Mouse (Mus musculus): ENCODE measurements at regions not wholly inside any gene's neighbourhood (a gene's known extent, or its start where the extent isn't known, plus 50 kb on each side); places are given as distances from the start of the nearest gene placed in this dataset.

GRCm38 (mm10) chr5:126148908-126149307, 617.3 kb downstream of the Tmem132b start:
- in situ Hi-C loops (cut with MboI, MseI): no loop called here

GRCm38 (mm10) chr5:126155216-126155880, 623.8 kb downstream of the Tmem132b start:
- in situ Hi-C loops (cut with MboI, MseI): no loop called here

DNA sequence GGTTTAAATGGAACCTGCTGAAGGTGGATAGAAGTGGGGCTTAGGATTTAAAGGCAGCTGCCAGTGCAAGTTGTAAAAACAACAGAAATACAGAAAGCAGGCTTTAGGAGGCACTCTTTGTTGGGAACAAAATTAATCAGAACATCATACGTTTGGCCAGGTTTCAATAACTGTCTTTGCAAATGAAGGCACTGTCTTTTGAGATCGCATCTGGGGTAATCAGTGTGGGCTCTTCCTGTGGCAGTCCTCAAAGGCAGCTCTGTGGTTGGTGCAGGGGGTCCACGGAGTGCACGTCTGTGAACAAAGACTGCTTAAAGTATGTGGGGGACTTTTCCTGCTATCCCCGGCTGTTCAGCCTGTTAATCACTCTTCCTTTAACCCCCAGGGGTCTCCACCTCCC, 654.5 kb downstream of the Tmem132b start:
- in situ Hi-C loops (cut with MboI, MseI): no loop called here

DNA sequence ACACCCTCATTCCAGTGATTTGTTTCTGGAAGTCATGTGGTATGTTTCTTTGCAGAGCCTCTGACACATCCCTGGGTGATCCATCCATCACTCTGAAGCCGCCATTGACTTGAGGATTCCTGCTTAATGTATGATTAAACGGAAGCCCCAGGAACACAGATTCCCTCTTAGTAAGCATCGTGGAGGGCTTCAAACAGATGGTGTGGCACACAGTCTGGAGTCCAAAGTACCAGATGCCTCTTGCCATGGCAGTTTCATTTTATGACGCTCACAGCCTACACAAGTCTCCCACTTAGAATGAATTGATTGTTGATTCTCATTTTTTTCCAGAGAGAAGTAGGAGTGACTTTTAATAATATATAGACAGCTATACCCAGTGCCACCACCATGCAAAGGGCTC, 668.3 kb downstream of the Tmem132b start:
- in situ Hi-C loops (cut with MboI, MseI): no loop called here

- in situ Hi-C loops (cut with MboI, MseI): no loop called here
Measured at GRCm38 (mm10) chr5:126201535-126201934, 670.0 kb downstream of the Tmem132b start.

GRCm38 (mm10) chr5:126201996-126202395, 670.4 kb downstream of the Tmem132b start:
- in situ Hi-C loops (cut with MboI, MseI): no loop called here

- in situ Hi-C loops (cut with MboI, MseI): no loop called here
Measured at GRCm38 (mm10) chr5:126217016-126217415, 685.4 kb downstream of the Tmem132b start.

- in situ Hi-C loops (cut with MboI, MseI): no loop called here
Measured at GRCm38 (mm10) chr5:126217746-126218145, 686.2 kb downstream of the Tmem132b start.

DNA sequence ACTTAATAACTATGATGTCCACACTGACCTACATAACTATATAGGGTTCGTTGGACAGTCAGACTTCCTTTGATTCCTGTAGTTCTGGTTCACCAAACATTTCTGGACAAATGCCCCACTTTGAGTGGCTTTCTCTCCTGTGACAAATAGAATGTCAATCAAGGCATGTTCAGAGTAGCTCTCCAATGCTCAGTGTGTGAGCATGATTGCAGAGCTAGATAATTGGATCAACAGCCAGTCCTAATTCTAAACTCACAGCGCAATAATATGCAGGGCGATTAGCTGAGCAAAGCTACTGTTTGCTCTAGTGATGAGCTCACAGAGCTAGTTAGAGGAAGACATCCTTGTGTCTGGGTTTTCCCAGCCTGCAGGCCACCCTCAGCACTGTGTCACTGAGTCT, 692.1 kb downstream of the Tmem132b start:
- in situ Hi-C loops (cut with MboI, MseI): no loop called here

DNA sequence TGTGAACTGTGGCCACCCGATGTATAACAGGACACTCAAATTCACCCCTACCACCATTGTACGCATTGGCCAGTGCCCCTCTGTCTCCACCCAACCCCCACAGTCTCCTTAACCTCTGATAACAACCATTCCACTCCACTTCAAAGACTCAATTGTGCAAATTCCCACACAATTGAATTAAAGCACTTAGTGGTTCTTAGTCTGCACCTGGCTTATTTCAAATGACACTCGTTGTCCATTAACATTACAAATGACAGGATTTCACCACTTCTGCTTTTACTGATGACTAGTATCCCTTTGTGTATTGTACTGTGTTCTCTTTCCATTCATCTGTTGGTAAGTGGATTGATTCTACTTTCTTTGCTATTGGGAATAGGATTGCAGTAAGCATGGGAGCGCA, 699.2 kb downstream of the Tmem132b start:
- in situ Hi-C loops (cut with MboI, MseI): no loop called here

GRCm38 (mm10) chr5:126238071-126238470, 706.5 kb downstream of the Tmem132b start:
- in situ Hi-C loops (cut with MboI, MseI): no loop called here

DNA sequence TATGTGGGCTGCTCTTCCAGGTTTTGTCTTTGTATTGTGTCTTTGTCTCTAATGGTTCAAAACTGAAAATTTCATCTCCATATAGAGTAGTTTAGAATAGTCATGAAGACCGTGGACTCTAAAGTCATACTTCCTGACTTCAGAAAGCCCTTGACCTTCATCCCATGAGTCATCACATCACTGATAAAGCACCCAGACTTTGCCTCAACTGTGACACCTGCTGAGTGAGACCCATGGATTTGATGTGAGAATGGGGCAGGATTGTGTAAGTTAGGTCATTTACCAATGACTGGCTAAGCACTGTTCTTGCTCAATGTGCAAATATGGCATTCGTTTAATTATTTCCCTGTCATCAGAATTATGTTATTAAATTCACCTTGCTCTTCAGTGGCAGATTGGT, 714.2 kb downstream of the Tmem132b start:
- in situ Hi-C loops (cut with MboI, MseI): no loop called here

DNA sequence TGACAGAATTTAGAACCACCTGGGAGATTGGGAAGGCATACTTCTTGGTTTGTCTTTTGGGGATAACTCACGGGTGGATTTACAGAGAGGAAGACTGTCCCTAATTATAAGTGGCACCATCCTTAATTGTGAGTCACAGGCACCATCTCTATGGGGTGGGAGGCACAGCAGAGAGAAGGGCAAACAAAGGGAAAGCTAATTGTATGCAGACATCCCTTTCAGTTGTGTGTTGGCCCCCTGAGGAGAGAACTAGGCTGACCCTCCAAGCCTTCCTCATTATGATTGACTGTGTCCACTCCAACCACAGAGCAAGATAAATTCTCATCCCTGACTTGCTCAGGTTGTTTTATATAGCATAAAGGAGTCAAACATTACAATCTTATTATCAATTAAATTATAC, 718.8 kb downstream of the Tmem132b start:
- in situ Hi-C loops (cut with MboI, MseI): no loop called here

DNA sequence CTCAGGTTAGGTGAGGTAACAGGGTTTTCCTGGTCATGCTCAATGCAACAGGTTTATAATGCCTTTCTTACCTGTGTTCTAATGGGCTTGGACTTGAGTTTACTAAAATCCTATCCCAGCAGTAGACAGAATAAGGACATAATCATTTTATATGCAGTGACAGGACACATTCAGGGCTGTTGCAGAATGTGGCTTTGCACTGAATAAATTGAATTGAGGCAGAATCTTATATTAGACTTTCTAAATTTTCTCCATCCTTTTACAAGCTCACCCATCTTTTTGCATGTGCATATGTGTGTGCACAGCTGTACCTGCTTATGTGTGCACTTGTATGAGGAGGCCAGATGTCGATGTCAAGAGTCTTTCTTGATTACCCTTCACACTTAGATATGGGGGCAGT, 723.1 kb downstream of the Tmem132b start:
- in situ Hi-C loops (cut with MboI, MseI): no loop called here

DNA sequence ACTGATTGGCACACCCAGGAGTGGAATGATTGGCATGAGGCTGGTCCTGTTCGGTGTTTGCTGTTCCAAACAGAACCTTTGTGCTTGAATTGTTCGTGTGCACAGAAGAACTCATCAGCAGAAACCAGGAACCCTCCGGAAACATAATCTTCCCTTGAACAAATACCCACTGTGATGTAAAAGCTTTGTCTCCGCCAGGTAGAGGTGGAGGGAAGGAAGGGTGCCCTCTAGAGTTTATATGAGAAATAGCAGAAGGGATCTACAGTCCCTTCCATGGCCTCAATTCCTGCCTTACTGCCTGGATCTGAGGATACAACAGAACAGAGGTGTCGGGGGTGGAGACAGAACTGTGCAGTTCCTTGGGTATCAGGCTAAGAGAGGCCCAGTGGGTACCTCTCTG, 726.3 kb downstream of the Tmem132b start:
- in situ Hi-C loops (cut with MboI, MseI): no loop called here

- in situ Hi-C loops (cut with MboI, MseI): no loop called here
Measured at GRCm38 (mm10) chr5:126266471-126266870, 734.9 kb downstream of the Tmem132b start.

DNA sequence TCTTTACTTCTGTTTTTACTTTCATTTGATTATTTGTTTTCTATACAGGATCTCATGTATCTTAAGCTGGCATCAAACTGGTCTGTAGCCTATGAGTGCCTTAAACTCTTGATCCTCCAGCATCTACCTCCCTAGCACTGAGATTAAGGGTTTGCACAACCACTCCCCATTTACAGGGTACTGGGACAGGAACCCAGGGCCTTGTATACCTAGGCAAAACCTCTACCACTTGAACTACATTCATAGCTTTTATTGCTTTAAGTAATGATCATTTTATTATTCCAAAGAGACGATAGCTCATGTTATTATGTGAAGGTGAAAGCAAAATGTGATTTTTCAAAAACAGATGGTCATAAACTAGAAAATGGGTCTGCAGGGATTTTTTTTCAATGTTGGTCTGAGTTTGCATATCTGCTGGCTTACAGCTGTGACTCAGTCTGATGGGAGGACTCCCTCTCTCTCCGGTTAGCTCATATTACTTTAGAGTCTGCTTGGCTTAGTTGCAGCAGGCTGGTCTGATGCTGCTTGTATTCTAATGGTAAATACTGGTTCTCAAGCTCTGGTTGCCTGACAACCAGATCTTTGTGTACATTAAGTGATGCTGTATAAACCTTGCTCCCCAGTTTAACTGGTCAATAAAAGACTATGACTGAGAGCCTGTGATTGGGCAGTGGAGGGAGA, 735.5 kb downstream of the Tmem132b start:
- in situ Hi-C loops (cut with MboI, MseI): no loop called here

GRCm38 (mm10) chr5:126268592-126268991, 737.0 kb downstream of the Tmem132b start:
- in situ Hi-C loops (cut with MboI, MseI): no loop called here

DNA sequence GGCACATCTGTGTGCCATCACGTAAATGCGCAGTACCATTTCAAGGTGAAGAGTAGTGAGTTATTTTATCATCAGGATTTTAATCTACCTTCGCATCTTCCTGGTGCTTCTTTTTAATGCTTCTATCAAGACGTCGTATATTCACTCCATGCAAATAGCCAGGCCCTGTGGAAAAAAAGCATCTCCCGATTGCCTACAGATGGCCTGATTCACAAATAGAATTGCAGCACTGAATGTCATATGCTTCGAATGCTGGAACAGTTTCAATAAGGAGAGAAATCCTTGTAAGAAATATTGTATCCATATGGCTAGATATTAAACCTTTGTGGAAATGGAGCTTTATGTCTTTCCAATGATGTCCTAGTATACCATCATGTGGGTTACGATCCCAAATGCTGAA, 742.7 kb downstream of the Tmem132b start:
- in situ Hi-C loops (cut with MboI, MseI): no loop called here

DNA sequence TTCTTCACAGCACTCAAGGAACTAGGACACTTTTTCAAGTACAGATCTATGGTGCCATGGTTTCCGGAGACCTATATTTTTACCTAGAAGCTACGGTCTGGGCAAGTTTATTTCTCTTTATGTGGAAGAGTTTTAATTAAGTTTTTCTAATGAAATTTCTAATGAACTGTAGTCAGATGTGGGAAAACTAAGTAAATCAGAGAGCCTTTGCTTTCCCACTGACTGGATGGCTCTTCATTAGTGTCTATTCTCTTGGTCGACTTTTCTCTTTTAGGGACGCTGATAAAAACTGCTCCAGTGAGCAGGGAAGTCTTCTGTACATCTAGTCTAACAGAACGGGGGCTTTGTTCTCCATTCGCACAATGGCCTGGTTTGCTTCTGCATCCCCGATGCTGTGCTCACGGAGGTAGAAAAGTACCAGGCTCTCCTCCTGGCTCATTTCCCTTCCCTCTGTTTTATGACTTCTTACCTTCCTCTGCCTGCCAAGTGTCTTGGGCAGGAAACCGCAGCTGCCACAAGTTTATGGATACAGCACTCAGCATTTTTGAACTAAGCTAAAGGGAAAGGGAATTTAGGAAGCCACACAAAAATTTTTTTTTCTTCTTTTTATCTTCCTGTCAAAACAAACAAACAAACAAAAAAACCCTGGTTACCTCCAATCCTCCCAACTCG, 749.6 kb downstream of the Tmem132b start:
- in situ Hi-C loops (cut with MboI, MseI): no loop called here

DNA sequence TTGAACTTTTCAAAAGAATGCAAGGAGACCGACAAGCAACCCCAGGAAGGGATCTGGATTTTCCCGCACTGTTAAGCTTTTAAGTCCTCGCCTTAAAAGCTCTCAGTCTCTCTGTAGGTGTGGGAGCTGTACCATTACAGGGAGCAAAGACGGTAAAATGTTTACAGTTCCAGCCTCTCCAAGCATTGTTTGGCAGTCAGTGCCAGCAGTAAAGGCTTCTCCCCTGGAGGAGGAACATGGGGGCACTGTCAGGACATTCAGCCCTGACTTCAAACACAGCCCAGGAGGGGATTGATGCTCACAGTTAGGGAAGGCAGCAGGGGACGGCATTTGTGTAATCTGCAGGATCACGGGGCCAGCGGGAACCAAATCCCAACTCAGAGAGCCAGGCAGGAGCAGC, 750.2 kb downstream of the Tmem132b start:
- in situ Hi-C loops (cut with MboI, MseI): no loop called here

GRCm38 (mm10) chr5:126324847-126325246, 793.3 kb downstream of the Tmem132b start:
- in situ Hi-C loops (cut with MboI, MseI): no loop called here

- in situ Hi-C loops (cut with MboI, MseI): no loop called here
Measured at GRCm38 (mm10) chr5:126328276-126328675, 796.7 kb downstream of the Tmem132b start.

Data from regulatory T cell (primary cell).